Mouse (Mus musculus): ENCODE measurements around the gene Eepd1. TPM values are rescaled to one million over a fixed set of nuclear protein-coding genes. Genes with fewer than 3 reads are reported as not detected.

The Eepd1 gene
- polyA plus RNA-seq, 1 experiment = 9.0 TPM

DNA sequence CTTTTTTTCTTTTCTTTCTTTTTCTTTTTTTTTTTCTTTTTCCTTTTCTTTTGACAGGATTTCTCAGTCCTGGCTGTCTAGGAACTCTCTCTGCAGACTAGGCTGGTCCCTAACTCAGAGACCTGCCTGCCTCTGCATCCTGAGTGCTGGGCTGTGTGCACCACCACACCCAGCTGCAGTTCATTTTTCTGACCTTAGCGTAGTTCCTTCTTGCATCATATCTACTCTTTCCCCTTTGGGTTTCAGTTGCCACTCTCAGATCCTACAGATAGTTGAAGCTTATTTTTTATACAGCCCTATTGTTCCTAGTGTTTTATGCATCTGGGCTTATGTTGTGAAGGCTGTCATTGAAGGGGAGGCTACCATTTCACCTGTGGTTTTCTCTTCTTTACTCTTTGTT lies 79.8 kb downstream of the Eepd1 start:
- Histone ChIP-seq H3K4me1 (ENCODE audit: control insufficient read depth, insufficient read depth, low read length) (no peaks in the 10 kb centered on the region), H3K27ac (ENCODE audit: control insufficient read depth, insufficient read depth, low read depth, low read length, poor library complexity) (no peak overlapping the region), H3K4me3 (replicated peaks; ENCODE audit: control insufficient read depth, low read depth, low read length) (no peak overlapping the region)
- WGBS = 43% methylated on average over 1 of the region's 1 CpGs
- TF ChIP-seq CTCF (IDR thresholded peaks at IDR 0.05; ENCODE audit: control insufficient read depth, insufficient read depth, low read length) (no peak), POLR2A (IDR thresholded peaks at IDR 0.05; ENCODE audit: borderline replicate concordance, control insufficient read depth, low read depth, low read length) (no peak)

DNA sequence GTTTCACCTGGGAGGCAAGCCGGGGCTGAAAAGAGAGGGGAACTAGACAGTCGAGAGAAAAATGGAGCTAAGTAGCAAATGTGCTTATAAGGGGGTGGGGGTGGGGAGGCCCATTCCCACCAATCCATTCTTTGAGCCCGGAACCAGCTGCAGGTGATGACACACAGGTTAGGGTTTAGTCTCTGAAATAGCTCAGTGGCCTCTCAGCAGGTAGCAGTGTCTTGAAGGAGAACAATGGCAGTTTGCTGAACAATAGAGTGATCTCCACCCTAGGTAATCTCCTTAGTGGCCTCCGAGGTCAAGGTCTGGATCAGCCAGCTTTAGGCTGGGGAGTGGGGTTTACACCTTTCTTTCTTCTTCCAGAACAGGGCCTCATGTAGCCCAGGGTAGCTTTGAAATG lies 82.5 kb downstream of the Eepd1 start:
- H3K27ac ChIP-seq (ENCODE audit: control insufficient read depth, insufficient read depth, low read depth, low read length, poor library complexity) = no peak overlapping the region
- no peak overlapping the region for H3K4me3 ChIP-seq (replicated peaks; ENCODE audit: control insufficient read depth, low read depth, low read length)
- WGBS = 73% methylated on average over 4 of the region's 4 CpGs
- no peaks in the 10 kb centered on the region for H3K4me1 ChIP-seq (ENCODE audit: control insufficient read depth, insufficient read depth, low read length)
- no peak for TF ChIP-seq POLR2A (IDR thresholded peaks at IDR 0.05; ENCODE audit: borderline replicate concordance, control insufficient read depth, low read depth, low read length)
- no peak for TF ChIP-seq CTCF (IDR thresholded peaks at IDR 0.05; ENCODE audit: control insufficient read depth, insufficient read depth, low read length)

GRCm38 (mm10) chr9:25567071-25567470 lies 85.7 kb downstream of the Eepd1 start:
- WGBS = 75% methylated on average over 5 of the region's 5 CpGs
- no peak overlapping the region for H3K4me3 ChIP-seq (replicated peaks; ENCODE audit: control insufficient read depth, low read depth, low read length)
- TF ChIP-seq CTCF (IDR thresholded peaks at IDR 0.05; ENCODE audit: control insufficient read depth, insufficient read depth, low read length) = no peak
- no peak for TF ChIP-seq POLR2A (IDR thresholded peaks at IDR 0.05; ENCODE audit: borderline replicate concordance, control insufficient read depth, low read depth, low read length)

DNA sequence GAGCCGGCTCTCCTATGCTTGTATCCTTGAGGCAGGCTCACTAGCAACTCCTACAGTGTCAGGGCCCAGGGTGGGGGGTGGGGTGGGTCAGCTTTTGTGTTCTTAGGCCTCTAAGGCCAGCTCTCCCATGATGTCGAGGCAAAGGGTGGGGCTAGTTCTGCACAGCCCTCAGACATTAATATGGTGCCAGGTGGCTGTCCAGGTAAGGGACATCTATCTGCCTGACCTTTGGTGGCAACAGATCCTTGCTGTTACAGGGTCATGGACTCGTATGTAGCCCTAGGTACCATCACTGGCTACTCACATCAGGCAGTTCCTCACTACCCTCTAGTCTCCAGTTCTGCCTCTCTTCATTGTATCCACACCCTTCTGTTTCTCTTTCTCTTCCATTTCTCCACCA lies 87.4 kb downstream of the Eepd1 start:
- no peaks in the 10 kb centered on the region; the same call in 1 of the 2 replicates for H3K4me1 ChIP-seq (ENCODE audit: control insufficient read depth, insufficient read depth, low read length)
- no peak overlapping the region for H3K4me3 ChIP-seq (replicated peaks; ENCODE audit: control insufficient read depth, low read depth, low read length)
- no peak overlapping the region for H3K27ac ChIP-seq (ENCODE audit: control insufficient read depth, insufficient read depth, low read depth, low read length, poor library complexity)
- no peak for TF ChIP-seq POLR2A (IDR thresholded peaks at IDR 0.05; ENCODE audit: borderline replicate concordance, control insufficient read depth, low read depth, low read length)
- no peak for TF ChIP-seq CTCF (IDR thresholded peaks at IDR 0.05; ENCODE audit: control insufficient read depth, insufficient read depth, low read length)
- 67% methylated on average over 3 of the region's 3 CpGs for WGBS

More at GRCm38 (mm10) chr9:25567071-25567470, 85.7 kb downstream of the Eepd1 start:
- no peaks in the 10 kb centered on the region; the same call in 1 of the 2 replicates for H3K4me1 ChIP-seq (ENCODE audit: control insufficient read depth, insufficient read depth, low read length)
- no peak overlapping the region for H3K27ac ChIP-seq (ENCODE audit: control insufficient read depth, insufficient read depth, low read depth, low read length, poor library complexity)

DNA sequence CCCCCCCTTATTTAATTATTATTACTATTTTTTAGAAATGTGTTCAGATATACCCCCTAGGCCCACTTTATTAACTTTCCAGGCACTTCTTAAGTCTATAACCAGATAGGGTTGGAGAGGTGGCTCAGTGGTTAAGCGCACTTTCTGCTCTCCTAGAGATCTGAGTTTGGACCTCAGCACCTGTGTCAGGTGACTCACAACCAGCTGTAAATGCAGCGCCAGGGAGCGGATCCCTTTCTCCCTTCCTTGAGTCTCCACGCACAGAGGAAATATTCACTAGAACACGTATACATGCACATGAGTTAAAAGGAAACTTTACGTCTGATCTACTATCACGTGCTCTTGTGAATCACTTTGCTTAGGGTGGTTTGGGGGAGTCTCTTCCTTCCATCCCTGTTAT lies 88.7 kb downstream of the Eepd1 start:
- Histone ChIP-seq H3K27ac (ENCODE audit: control insufficient read depth, insufficient read depth, low read depth, low read length, poor library complexity) (no peak overlapping the region), H3K4me1 (ENCODE audit: control insufficient read depth, insufficient read depth, low read length) (no peaks in the 10 kb centered on the region; the same call in 1 of the 2 replicates), H3K4me3 (replicated peaks; ENCODE audit: control insufficient read depth, low read depth, low read length) (no peak overlapping the region)
- no peak for TF ChIP-seq CTCF (IDR thresholded peaks at IDR 0.05; ENCODE audit: control insufficient read depth, insufficient read depth, low read length)
- TF ChIP-seq POLR2A (IDR thresholded peaks at IDR 0.05; ENCODE audit: borderline replicate concordance, control insufficient read depth, low read depth, low read length) = no peak
- 88% methylated on average over 7 of the region's 7 CpGs for WGBS

- H3K4me1 ChIP-seq (ENCODE audit: control insufficient read depth, insufficient read depth, low read length) = no peaks in the 10 kb centered on the region; the same call in 1 of the 2 replicates
- 48% methylated on average over 9 of the region's 9 CpGs for WGBS
- H3K4me3 ChIP-seq (replicated peaks; ENCODE audit: control insufficient read depth, low read depth, low read length) = no peak overlapping the region
- H3K27ac ChIP-seq (ENCODE audit: control insufficient read depth, insufficient read depth, low read depth, low read length, poor library complexity) = peak overlapping the region; percentile 62; the same call in 1 of the 2 replicates
- TF ChIP-seq POLR2A (IDR thresholded peaks at IDR 0.05; ENCODE audit: borderline replicate concordance, control insufficient read depth, low read depth, low read length) (no peak), CTCF (IDR thresholded peaks at IDR 0.05; ENCODE audit: control insufficient read depth, insufficient read depth, low read length) (no peak)
These were observed 89.1 kb downstream of the Eepd1 start for GRCm38 (mm10) chr9:25570436-25570835.

GRCm38 (mm10) chr9:25571381-25571780 lies 90.0 kb downstream of the Eepd1 start:
- H3K27ac ChIP-seq (ENCODE audit: control insufficient read depth, insufficient read depth, low read depth, low read length, poor library complexity) = no peak overlapping the region
- no peaks in the 10 kb centered on the region; the same call in 1 of the 2 replicates for H3K4me1 ChIP-seq (ENCODE audit: control insufficient read depth, insufficient read depth, low read length)
- 74% methylated on average over 2 of the region's 2 CpGs for WGBS
- no peak overlapping the region for H3K4me3 ChIP-seq (replicated peaks; ENCODE audit: control insufficient read depth, low read depth, low read length)
- TF ChIP-seq CTCF (IDR thresholded peaks at IDR 0.05; ENCODE audit: control insufficient read depth, insufficient read depth, low read length) (no peak), POLR2A (IDR thresholded peaks at IDR 0.05; ENCODE audit: borderline replicate concordance, control insufficient read depth, low read depth, low read length) (no peak)

- no peak overlapping the region for H3K27ac ChIP-seq (ENCODE audit: control insufficient read depth, insufficient read depth, low read depth, low read length, poor library complexity)
- TF ChIP-seq POLR2A (IDR thresholded peaks at IDR 0.05; ENCODE audit: borderline replicate concordance, control insufficient read depth, low read depth, low read length) (no peak), CTCF (IDR thresholded peaks at IDR 0.05; ENCODE audit: control insufficient read depth, insufficient read depth, low read length) (no peak)
- H3K4me1 ChIP-seq (ENCODE audit: control insufficient read depth, insufficient read depth, low read length) = no peaks in the 10 kb centered on the region; the same call in 1 of the 2 replicates
- WGBS = 84% methylated on average over 7 of the region's 7 CpGs
- H3K4me3 ChIP-seq (replicated peaks; ENCODE audit: control insufficient read depth, low read depth, low read length) = no peak overlapping the region
These were observed 92.4 kb downstream of the Eepd1 start for GRCm38 (mm10) chr9:25573753-25574152.

DNA sequence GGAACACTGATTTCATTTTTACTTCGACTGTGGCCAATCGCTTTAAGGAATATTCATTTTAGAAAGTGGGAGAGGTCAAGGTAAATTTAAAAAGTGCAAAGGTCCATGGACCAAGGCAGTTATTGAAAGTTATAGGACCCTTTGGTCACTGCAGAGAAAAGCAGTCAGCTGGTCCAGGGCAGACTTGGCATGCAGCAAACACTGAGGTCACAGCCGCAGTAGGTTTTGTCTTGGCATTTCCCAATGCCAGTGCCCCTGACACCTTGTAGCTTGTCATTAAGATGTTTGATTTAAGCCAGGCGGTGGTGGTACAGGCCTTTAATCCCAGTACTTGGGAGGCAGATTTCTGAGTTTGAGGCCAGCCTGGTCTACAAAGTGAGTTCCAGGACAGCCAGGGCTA lies 92.8 kb downstream of the Eepd1 start:
- 92% methylated on average over 4 of the region's 4 CpGs for WGBS
- Histone ChIP-seq H3K4me1 (ENCODE audit: control insufficient read depth, insufficient read depth, low read length) (no peaks in the 10 kb centered on the region; the same call in 1 of the 2 replicates), H3K27ac (ENCODE audit: control insufficient read depth, insufficient read depth, low read depth, low read length, poor library complexity) (no peak overlapping the region), H3K4me3 (replicated peaks; ENCODE audit: control insufficient read depth, low read depth, low read length) (no peak overlapping the region)
- no peak for TF ChIP-seq POLR2A (IDR thresholded peaks at IDR 0.05; ENCODE audit: borderline replicate concordance, control insufficient read depth, low read depth, low read length)
- no peak for TF ChIP-seq CTCF (IDR thresholded peaks at IDR 0.05; ENCODE audit: control insufficient read depth, insufficient read depth, low read length)

Measured in bone marrow, adult 2 months (tissue).